14 mouse cellular contexts compared by ENCODE assay signal in genomic region chr7:138374376-138374775, GRCm38 (mm10). TPM values are rescaled to one million over a fixed set of nuclear protein-coding genes. Genes with fewer than 3 reads are reported as not detected.
"Had no signal": no experiment of that assay in that cellular context is flagged by ENCODE, and none has a peak within 500 bp of the region (broad histone marks: within the 10 kb centered on the region; RNA-seq: fewer than 3 reads in every experiment).

No protein-coding gene starts in this region.

- ATAC-seq: hindbrain, embryonic 16.5 days; inflammation-experienced regulatory T-cells, adult 6 months; intestine, postnatal 0 days had no signal

- H3K4me2 ChIP-seq: liver, embryonic 11.5 days; liver, embryonic 15.5 days; neural tube, embryonic 12.5 days had no signal

- DNase-seq: kidney, postnatal 25 days; midbrain, embryonic 14.5 days; thymus, adult 18-20 months; thymus, postnatal 14 days had no signal

- H3K9ac ChIP-seq: liver, embryonic 15.5 days; neural tube, embryonic 12.5 days had no signal

- H3K9me3 ChIP-seq: limb, embryonic 10.5 days; liver, embryonic 15.5 days; neural tube, embryonic 12.5 days had no signal

- H3K4me3 ChIP-seq: left cerebral cortex, adult 2 months; limb, embryonic 10.5 days; liver, embryonic 15.5 days; neural tube, embryonic 12.5 days had no signal

- H3K36me3 ChIP-seq: limb, embryonic 10.5 days; liver, embryonic 15.5 days; neural tube, embryonic 12.5 days had no signal

- H3K27me3 ChIP-seq: liver, embryonic 15.5 days; neural tube, embryonic 12.5 days had no signal

- H3K27ac ChIP-seq: left cerebral cortex, adult 2 months; limb, embryonic 10.5 days; liver, embryonic 15.5 days; neural tube, embryonic 12.5 days had no signal

- H3K4me1 ChIP-seq: liver, embryonic 15.5 days; neural tube, embryonic 12.5 days had no signal

RNA-seq across cellular contexts. Expression of gene Tcerg1l, which starts 23.2 kb away (rescaled TPM):
- total RNA-seq: monocyte, adult 5-6 weeks; neutrophil, adult 5-6 weeks had no signal
- polyA plus RNA-seq: inflammation-experienced regulatory T-cells, adult 6 months; liver, embryonic 15.5 days had no signal
